Mouse (Mus musculus): ENCODE results near the gene Zfp369. TPM values are rescaled to one million over a fixed set of nuclear protein-coding genes. Genes with fewer than 3 reads are reported as not detected.
"Not testable (repeated sequence)": the region's sequence is repeated elsewhere in the genome, so short reads cannot be mapped to it uniquely, and the experiment has no call there.

Gene Zfp369
- total and polyA plus RNA-seq, 2 experiments = 10.9 to 17.0 TPM

- DNase-seq (ENCODE audit: extremely low read depth, low read depth, low spot score) = no peak
- no peak overlapping the region for H3K27ac ChIP-seq (replicated peaks; ENCODE audit: insufficient read depth, low read depth, low read length)
- peaks cover 57% of the 10 kb centered on the region for H3K36me3 ChIP-seq (ENCODE audit: control insufficient read depth, insufficient read depth, low read length)
- 97% methylated on average over 2 of the region's 2 CpGs for whole genome bisulfite sequencing
- no peaks in the 10 kb centered on the region for H3K79me2 ChIP-seq (ENCODE audit: control insufficient read depth, insufficient read depth, low read length)
- H3K4me1 ChIP-seq (ENCODE audit: control insufficient read depth, insufficient read depth, low read length) = no peaks in the 10 kb centered on the region
- no peaks in the 10 kb centered on the region for H3K27me3 ChIP-seq (ENCODE audit: control insufficient read depth, insufficient read depth, low read length)
- H3K9ac ChIP-seq (ENCODE audit: low read depth, low read length) = no peak overlapping the region
- no peak overlapping the region for H3K4me3 ChIP-seq (ENCODE audit: insufficient read depth, low read depth, low read length)
- TF ChIP-seq POLR2A (IDR thresholded peaks at IDR 0.05; ENCODE audit: extremely low read depth, insufficient read depth, low read length) = no peak
- no peak for TF ChIP-seq CTCF (IDR thresholded peaks at IDR 0.05; ENCODE audit: low read depth, low read length)
Measured at GRCm38 (mm10) chr13:65286771-65287170, 8.2 kb downstream of the Zfp369 start.

DNA sequence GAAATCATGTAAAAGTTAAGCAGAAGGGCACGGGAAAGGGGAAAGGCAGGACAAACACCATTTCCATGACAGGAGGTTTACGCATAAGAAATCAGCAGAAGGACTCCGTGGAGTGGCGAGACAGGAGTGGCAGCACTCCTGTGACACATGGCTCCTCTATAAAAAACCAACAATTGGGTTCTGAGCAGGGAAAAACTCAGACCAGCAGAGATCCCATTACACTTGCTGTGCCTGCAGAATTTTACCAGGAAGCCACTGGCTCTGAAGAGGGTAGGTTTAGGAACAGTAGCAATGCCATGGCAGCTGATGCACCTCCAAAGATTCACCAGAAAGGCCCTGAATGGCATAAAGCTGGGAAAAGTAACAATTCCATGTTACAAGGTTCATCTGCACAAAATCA, 17.7 kb downstream of the Zfp369 start:
- no peak overlapping the region for H3K4me3 ChIP-seq (ENCODE audit: insufficient read depth, low read depth, low read length)
- no peaks in the 10 kb centered on the region for H3K4me1 ChIP-seq (ENCODE audit: control insufficient read depth, insufficient read depth, low read length)
- H3K27me3 ChIP-seq (ENCODE audit: control insufficient read depth, insufficient read depth, low read length) = no peaks in the 10 kb centered on the region; the same call in 1 of the 2 replicates
- no peak for DNase-seq (ENCODE audit: extremely low read depth, low read depth, low spot score)
- peaks cover 63% of the 10 kb centered on the region for H3K36me3 ChIP-seq (ENCODE audit: control insufficient read depth, insufficient read depth, low read length)
- H3K27ac ChIP-seq (replicated peaks; ENCODE audit: insufficient read depth, low read depth, low read length) = no peak overlapping the region
- WGBS = 97% methylated on average over 4 of the region's 4 CpGs
- no peak overlapping the region for H3K9ac ChIP-seq (ENCODE audit: low read depth, low read length)
- no peak for TF ChIP-seq CTCF (IDR thresholded peaks at IDR 0.05; ENCODE audit: low read depth, low read length)
- no peak for TF ChIP-seq POLR2A (IDR thresholded peaks at IDR 0.05; ENCODE audit: extremely low read depth, insufficient read depth, low read length)
- no peaks in the 10 kb centered on the region for H3K79me2 ChIP-seq (ENCODE audit: control insufficient read depth, insufficient read depth, low read length)

DNA sequence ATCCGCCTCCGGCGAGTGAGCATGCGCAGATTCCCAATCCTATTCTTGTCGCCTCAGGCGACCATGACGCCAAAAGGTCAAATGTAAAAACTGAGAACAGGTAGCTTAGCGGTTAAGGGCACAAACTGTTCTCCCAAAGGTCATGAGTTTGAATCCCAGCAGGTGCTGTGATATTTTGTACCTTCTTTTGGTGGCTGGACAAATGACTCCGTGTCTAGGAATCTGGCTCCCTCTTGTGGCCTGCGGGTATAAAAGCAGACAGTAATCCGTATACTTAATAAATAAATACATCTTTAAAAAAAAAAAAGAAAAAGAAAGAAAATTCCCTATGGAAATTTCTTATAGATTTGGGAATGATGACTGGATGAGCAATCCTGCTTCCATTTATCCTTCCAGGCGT, 32.2 kb downstream of the Zfp369 start:
- not testable (repeated sequence) for H3K4me1 ChIP-seq (ENCODE audit: control insufficient read depth, insufficient read depth, low read length); H3K4me3 ChIP-seq (ENCODE audit: insufficient read depth, low read depth, low read length); H3K27ac ChIP-seq (replicated peaks; ENCODE audit: insufficient read depth, low read depth, low read length); H3K36me3 ChIP-seq (ENCODE audit: control insufficient read depth, insufficient read depth, low read length); H3K9ac ChIP-seq (ENCODE audit: low read depth, low read length); H3K79me2 ChIP-seq (ENCODE audit: control insufficient read depth, insufficient read depth, low read length); H3K27me3 ChIP-seq (ENCODE audit: control insufficient read depth, insufficient read depth, low read length)
- TF ChIP-seq CTCF (IDR thresholded peaks at IDR 0.05; ENCODE audit: low read depth, low read length) = peak; percentile 27; the same call in 1 of the 2 replicates
- peak; percentile 20 for DNase-seq (ENCODE audit: extremely low read depth, low read depth, low spot score)
- WGBS = 42% methylated on average over 12 of the region's 12 CpGs

- DNase-seq (ENCODE audit: extremely low read depth, low read depth, low spot score) = no peak
- Histone ChIP-seq H3K27ac (replicated peaks; ENCODE audit: insufficient read depth, low read depth, low read length) (no peak overlapping the region), H3K4me1 (ENCODE audit: control insufficient read depth, insufficient read depth, low read length) (no peaks in the 10 kb centered on the region), H3K4me3 (ENCODE audit: insufficient read depth, low read depth, low read length) (no peak overlapping the region), H3K9ac (ENCODE audit: low read depth, low read length) (no peak overlapping the region), H3K79me2 (ENCODE audit: control insufficient read depth, insufficient read depth, low read length) (no peaks in the 10 kb centered on the region), H3K27me3 (ENCODE audit: control insufficient read depth, insufficient read depth, low read length) (no peaks in the 10 kb centered on the region), H3K36me3 (ENCODE audit: control insufficient read depth, insufficient read depth, low read length) (no peaks in the 10 kb centered on the region)
- 26% methylated on average over 27 of the region's 27 CpGs for WGBS
- TF ChIP-seq POLR2A (IDR thresholded peaks at IDR 0.05; ENCODE audit: extremely low read depth, insufficient read depth, low read length) (no peak), CTCF (IDR thresholded peaks at IDR 0.05; ENCODE audit: low read depth, low read length) (no peak)
Measured at GRCm38 (mm10) chr13:65311311-65311755, 32.7 kb downstream of the Zfp369 start.

DNA sequence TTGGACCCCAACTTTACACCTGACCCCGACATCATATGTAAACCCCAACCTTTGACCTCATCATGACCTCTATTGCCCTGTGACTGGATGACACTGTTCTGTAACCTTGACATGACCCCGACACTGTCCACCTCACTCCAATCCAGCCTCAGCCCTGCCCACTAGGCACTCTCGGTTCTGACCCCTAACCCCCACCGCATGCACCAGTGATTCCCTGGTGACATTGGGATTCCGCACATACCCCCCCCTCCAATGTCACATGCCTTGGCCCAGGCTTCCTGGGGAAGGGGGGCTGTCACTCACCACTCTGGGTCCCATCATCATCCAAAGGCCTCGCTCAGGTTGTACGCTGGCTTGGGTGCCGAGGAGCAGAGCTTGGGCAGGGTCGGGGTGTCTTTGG, 33.2 kb downstream of the Zfp369 start:
- WGBS = 91% methylated on average over 9 of the region's 9 CpGs
- no peak for DNase-seq (ENCODE audit: extremely low read depth, low read depth, low spot score)
- Histone ChIP-seq H3K27me3 (ENCODE audit: control insufficient read depth, insufficient read depth, low read length) (no peaks in the 10 kb centered on the region), H3K4me1 (ENCODE audit: control insufficient read depth, insufficient read depth, low read length) (no peaks in the 10 kb centered on the region), H3K9ac (ENCODE audit: low read depth, low read length) (no peak overlapping the region), H3K36me3 (ENCODE audit: control insufficient read depth, insufficient read depth, low read length) (no peaks in the 10 kb centered on the region), H3K4me3 (ENCODE audit: insufficient read depth, low read depth, low read length) (no peak overlapping the region), H3K27ac (replicated peaks; ENCODE audit: insufficient read depth, low read depth, low read length) (no peak overlapping the region), H3K79me2 (ENCODE audit: control insufficient read depth, insufficient read depth, low read length) (no peaks in the 10 kb centered on the region)
- TF ChIP-seq POLR2A (IDR thresholded peaks at IDR 0.05; ENCODE audit: extremely low read depth, insufficient read depth, low read length) (no peak), CTCF (IDR thresholded peaks at IDR 0.05; ENCODE audit: low read depth, low read length) (no peak)

DNA sequence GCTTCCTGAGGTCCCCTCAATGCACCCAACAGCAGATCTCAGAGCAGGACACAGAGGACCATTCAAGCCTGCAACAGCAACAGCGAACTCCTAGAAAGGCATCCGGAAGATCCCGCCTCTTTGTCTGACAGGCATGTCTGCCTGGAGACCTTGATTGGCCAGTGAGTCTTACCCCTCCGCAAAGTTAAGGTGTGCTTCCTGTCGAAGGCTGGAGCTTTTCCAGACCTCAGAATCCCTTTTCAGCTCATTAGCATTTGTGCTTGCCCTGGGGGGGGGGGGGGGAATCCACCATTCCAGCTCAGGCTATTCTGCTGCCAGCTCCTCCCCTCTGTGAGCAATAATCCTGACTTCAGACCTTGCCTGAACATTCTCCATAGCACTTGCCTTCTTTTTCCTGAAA, 69.9 kb downstream of the Zfp369 start:
- H3K36me3 ChIP-seq (ENCODE audit: control insufficient read depth, insufficient read depth, low read length); H3K9ac ChIP-seq (ENCODE audit: low read depth, low read length); H3K27me3 ChIP-seq (ENCODE audit: control insufficient read depth, insufficient read depth, low read length); H3K4me3 ChIP-seq (ENCODE audit: insufficient read depth, low read depth, low read length); DNase-seq (ENCODE audit: extremely low read depth, low read depth, low spot score); H3K27ac ChIP-seq (replicated peaks; ENCODE audit: insufficient read depth, low read depth, low read length); H3K79me2 ChIP-seq (ENCODE audit: control insufficient read depth, insufficient read depth, low read length); H3K4me1 ChIP-seq (ENCODE audit: control insufficient read depth, insufficient read depth, low read length): not testable (repeated sequence)
- WGBS = 41% methylated on average over 5 of the region's 5 CpGs

DNA sequence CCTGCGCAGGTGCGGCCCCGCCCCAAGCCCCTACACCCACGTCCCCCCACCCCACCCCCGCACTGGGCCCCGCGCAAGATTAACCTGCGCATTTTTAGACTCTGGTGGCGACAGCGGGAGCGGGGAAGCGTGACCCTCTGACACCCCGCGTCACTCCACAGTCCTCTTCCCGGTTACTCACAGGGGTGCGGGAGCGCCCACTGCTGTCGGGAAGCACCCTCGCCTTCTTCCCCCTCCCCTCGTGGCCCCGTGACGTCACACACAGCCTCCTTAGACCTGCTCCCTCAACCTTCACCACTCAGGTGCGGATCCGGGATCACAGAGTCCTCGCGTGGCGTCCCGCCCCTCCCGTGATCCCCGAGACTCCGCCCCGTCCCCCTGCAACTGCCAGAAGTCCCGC, 73.2 kb downstream of the Zfp369 start:
- not testable (repeated sequence) for H3K27ac ChIP-seq (replicated peaks; ENCODE audit: insufficient read depth, low read depth, low read length); H3K27me3 ChIP-seq (ENCODE audit: control insufficient read depth, insufficient read depth, low read length); H3K36me3 ChIP-seq (ENCODE audit: control insufficient read depth, insufficient read depth, low read length); H3K4me3 ChIP-seq (ENCODE audit: insufficient read depth, low read depth, low read length); H3K4me1 ChIP-seq (ENCODE audit: control insufficient read depth, insufficient read depth, low read length); H3K79me2 ChIP-seq (ENCODE audit: control insufficient read depth, insufficient read depth, low read length); DNase-seq (ENCODE audit: extremely low read depth, low read depth, low spot score); H3K9ac ChIP-seq (ENCODE audit: low read depth, low read length)
- 12% methylated on average over 30 of the region's 33 CpGs for WGBS
